Mouse (Mus musculus): ENCODE data around the gene Cryl1.

Gene Cryl1

GRCm38 (mm10) chr14:57398065-57398757 lies at the start of gene Cryl1:
Gene Cryl1, minus strand, starts transcription at chr14:57398529.
- DNase-seq (ENCODE audit: low spot score): peak; percentile 96

DNA sequence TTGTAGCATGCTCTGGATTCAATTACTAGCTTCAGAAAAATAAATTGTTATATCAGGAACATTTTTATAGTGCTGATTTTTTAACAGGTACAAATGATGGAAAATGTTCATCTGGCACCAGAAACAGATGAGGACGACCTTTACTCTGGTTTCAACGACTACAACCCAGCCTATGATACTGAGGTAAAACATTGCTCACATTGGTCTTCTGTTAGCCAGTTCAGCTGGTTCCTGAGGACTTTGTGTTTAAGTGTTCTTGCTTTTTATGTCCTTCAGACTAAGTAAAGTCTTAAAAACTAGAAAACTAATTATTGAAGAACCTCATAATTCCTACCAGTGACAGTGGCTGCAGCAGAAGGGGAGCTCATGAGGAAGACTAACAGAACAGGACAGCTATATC lies 32.1 kb upstream of the Cryl1 start:
- no peak for DNase-seq (ENCODE audit: low spot score)

- DNase-seq (ENCODE audit: low spot score): no peak
These were observed 25.9 kb upstream of the Cryl1 start for GRCm38 (mm10) chr14:57424212-57424561.

DNA sequence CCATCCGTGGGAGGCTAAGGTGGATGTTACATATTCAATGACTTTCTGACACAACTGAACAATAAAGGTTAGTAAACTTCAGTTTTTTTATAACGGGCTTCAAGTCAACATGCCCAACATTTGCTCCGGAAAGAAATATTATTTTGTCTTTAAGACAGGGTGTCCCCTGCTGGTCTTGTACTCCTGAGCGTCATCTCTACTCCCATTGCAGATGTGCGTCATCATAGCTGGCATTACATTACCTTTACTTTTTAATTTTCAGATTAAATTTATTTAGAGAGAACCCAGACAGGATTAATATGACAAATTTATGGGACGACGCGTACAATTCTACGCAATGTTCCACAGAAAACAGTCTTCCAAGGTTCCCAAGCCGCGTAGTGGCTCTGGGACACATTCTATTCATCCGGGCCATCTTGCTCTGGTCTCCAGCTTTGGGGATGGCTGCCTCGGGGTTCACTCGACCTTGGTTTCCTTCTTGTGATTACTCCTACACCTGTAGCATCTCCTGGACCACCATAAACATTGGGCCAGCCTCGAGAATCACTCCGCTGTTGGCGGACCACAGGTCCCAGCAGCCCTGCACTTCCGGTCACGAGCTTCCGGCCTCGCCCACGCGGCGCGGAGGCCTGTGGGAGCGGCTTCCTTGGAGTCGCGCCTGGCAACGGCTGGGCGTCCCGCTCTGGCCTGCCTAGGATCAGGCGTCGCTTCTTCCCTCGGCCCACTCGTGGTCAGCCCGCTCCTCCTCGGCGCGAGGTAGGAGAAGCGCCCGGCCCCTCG lies 25.3 kb upstream of the Cryl1 start, which contains the start of gene Ift88:
Gene Ift88 (plus strand): TSS at position 631 of the 780 bp plus-strand sequence.
- peak; percentile 90 for DNase-seq (ENCODE audit: low spot score)

- DNase-seq (ENCODE audit: low spot score): no peak
These were observed 18.9 kb upstream of the Cryl1 start for GRCm38 (mm10) chr14:57417187-57417586.

GRCm38 (mm10) chr14:57412166-57412565 lies 13.8 kb upstream of the Cryl1 start:
- DNase-seq (ENCODE audit: low spot score): no peak

- no peak for DNase-seq (ENCODE audit: low spot score)
These were observed 10.8 kb upstream of the Cryl1 start for GRCm38 (mm10) chr14:57409106-57409505.

GRCm38 (mm10) chr14:57408100-57408499 lies 9.8 kb upstream of the Cryl1 start:
- DNase-seq (ENCODE audit: low spot score): no peak

GRCm38 (mm10) chr14:57407039-57407987 lies 9.0 kb upstream of the Cryl1 start:
- DNase-seq (ENCODE audit: low spot score): peak; percentile 36

- no peak for DNase-seq (ENCODE audit: low spot score)
These were observed 4.5 kb upstream of the Cryl1 start for GRCm38 (mm10) chr14:57402815-57403214.

- DNase-seq (ENCODE audit: low spot score): peak; percentile 16
These were observed 591 bp upstream of the Cryl1 start for GRCm38 (mm10) chr14:57398813-57399427.

- DNase-seq (ENCODE audit: low spot score): no peak
These were observed 1.1 kb downstream of the Cryl1 start for GRCm38 (mm10) chr14:57397221-57397620.

DNA sequence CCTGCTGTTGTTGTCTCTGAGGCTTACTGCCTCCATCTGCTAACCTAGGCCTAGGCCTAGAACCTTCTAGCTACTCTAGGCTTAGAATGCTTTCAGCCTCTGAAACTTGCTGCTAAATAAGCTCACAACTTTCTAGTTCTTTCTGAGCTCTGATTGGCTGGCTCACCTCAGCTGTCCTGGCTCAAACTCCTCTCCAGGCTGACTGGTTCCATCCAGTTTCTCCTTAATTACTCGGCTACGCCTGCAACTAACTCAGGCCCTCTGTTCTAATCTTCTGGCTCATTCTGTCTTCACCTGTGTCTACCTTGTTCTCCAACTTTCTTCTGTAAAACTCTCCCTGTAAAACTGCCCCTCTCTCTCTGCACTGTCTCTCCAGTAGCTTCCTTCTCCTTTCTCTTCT lies 2.9 kb downstream of the Cryl1 start:
- no peak for DNase-seq (ENCODE audit: low spot score)

DNA sequence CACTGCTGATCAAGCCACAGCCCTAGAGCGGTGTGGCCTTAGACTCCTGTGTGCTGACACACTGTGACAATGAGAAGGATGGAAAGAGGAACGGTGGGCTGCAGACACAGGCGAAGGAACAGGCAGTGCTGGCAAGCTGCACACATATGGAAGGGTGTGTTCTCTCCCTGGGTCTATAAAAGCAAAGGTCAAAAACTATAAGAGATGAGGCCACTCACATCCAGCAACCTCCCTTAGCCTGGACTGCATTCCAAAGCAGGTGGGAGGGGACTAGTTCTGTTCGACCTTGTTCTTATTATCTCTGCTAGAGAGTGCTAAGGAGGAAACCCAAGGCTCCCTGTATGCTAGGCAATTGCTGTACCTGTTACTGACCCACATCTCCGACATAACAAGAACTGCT lies 6.1 kb downstream of the Cryl1 start:
- no peak for DNase-seq (ENCODE audit: low spot score)

GRCm38 (mm10) chr14:57391621-57392020 lies 6.7 kb downstream of the Cryl1 start:
- DNase-seq (ENCODE audit: low spot score): no peak

GRCm38 (mm10) chr14:57386758-57387561 lies 11.4 kb downstream of the Cryl1 start:
- DNase-seq (ENCODE audit: low spot score): peak; percentile 11

GRCm38 (mm10) chr14:57385667-57386066 lies 12.7 kb downstream of the Cryl1 start:
- DNase-seq (ENCODE audit: low spot score): no peak

GRCm38 (mm10) chr14:57377531-57377930 lies 20.8 kb downstream of the Cryl1 start:
- DNase-seq (ENCODE audit: low spot score): no peak

- DNase-seq (ENCODE audit: low spot score): no peak
These were observed 21.4 kb downstream of the Cryl1 start for GRCm38 (mm10) chr14:57376956-57377355.

GRCm38 (mm10) chr14:57376016-57376415 lies 22.3 kb downstream of the Cryl1 start:
- no peak for DNase-seq (ENCODE audit: low spot score)

DNA sequence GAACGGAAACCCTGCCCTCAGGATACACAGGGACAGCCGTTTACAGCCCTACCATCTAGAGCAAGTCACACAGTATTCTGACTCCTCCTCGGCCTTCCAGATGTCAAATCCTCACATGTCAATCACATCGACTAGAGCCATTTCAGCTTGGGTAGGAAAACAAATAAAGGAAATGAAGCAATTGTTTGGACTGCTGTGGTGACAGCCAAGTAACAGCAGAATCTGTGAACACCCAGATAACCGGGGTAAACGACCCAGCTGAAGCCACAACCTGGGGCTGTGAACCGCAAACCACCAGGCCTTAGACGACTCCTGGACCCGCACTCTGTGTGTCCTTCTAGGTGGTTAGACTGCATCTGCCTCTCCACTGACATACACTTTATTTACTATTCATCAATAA lies 23.1 kb downstream of the Cryl1 start:
- DNase-seq (ENCODE audit: low spot score): no peak
